In the genomic region with DNA sequence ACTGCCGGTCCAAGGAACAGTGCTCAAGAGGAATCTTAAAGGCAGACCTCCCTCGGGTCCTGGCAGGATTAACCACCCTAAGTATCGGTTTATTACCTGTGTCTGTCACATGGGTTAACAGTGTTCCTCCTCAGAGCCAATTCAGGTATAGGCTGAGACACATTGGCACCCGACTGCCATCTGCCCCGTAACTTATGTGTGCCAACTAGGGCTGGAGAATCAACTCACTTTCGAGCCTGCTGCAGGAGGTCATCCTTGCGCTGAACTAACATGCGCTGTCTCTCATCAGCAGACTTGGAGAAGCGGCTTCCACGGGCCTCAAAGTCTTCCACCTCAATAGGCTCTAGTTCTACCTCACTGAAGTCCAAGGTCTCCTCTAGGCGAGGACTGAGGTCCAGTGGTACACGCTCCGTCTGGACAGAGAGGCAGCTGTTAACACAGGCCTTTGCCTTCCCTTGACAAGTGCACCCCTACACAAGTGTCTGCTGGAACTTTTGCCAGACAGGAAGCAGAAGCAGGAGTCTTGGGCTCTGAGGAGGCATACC, we compare ENCODE assay signal across 21 mouse cellular contexts. TPM values are rescaled to one million over a fixed set of nuclear protein-coding genes. Genes with fewer than 3 reads are reported as not detected.
A peak's percentile ranks its signal among the peaks of the same experiment; 100 is the strongest.
DNase-seq lines count a peak whose midpoint lies in the region; ATAC-seq and TF ChIP-seq lines count a peak whose summit lies in the region.
"Had no signal": no experiment of that assay in that cellular context is flagged by ENCODE, and none has a peak within 500 bp of the region (broad histone marks: within the 10 kb centered on the region; RNA-seq: fewer than 3 reads in every experiment).

No protein-coding gene starts in this region.

- H3K4me3 ChIP-seq in hindbrain, postnatal 0 days (ENCODE audit: low read length): no peak overlapping the region
- H3K4me3 ChIP-seq in hindbrain, embryonic 16.5 days (ENCODE audit: low read length): no peak overlapping the region
- no peak overlapping the region for H3K4me3 ChIP-seq in intestine, embryonic 16.5 days (ENCODE audit: low read length)
- H3K4me3 ChIP-seq in liver, embryonic 16.5 days (ENCODE audit: low read depth, low read length): no peak overlapping the region
- no peak overlapping the region for H3K4me3 ChIP-seq in midbrain, embryonic 10.5 days
- H3K4me3 ChIP-seq: hindbrain, embryonic 10.5 days; left cerebral cortex, adult 2 months had no signal

- no peak overlapping the region for H3K4me2 ChIP-seq in hindbrain, postnatal 0 days (ENCODE audit: low read depth, low read length)
- no peak overlapping the region for H3K4me2 ChIP-seq in hindbrain, embryonic 16.5 days (ENCODE audit: low read length)
- no peak overlapping the region for H3K4me2 ChIP-seq in intestine, embryonic 16.5 days (ENCODE audit: low read depth, low read length)
- H3K4me2 ChIP-seq in liver, embryonic 16.5 days (ENCODE audit: low read depth, low read length): no peak overlapping the region
- H3K4me2 ChIP-seq: lung, embryonic 14.5 days had no signal

- peak; percentile 8; the same call in 1 of the 2 replicates for ATAC-seq in hindbrain, postnatal 0 days
- ATAC-seq in hindbrain, embryonic 16.5 days: no peak
- peak; percentile 19; the same call in 1 of the 2 replicates for ATAC-seq in intestine, embryonic 16.5 days
- ATAC-seq in liver, embryonic 16.5 days (ENCODE audit: low read depth): no peak
- ATAC-seq: activated CD4-positive, CD25-positive, alpha-beta regulatory T cell, adult 4 months; CD4-positive, CD25-positive, alpha-beta regulatory T cell, adult 4 months had no signal

- H3K27me3 ChIP-seq in hindbrain, postnatal 0 days (ENCODE audit: insufficient read depth, low read length): no peaks in the 10 kb centered on the region
- no peaks in the 10 kb centered on the region for H3K27me3 ChIP-seq in hindbrain, embryonic 16.5 days (replicated peaks; ENCODE audit: control insufficient read depth, insufficient read depth, low read length)
- no peaks in the 10 kb centered on the region for H3K27me3 ChIP-seq in intestine, embryonic 16.5 days (replicated peaks; ENCODE audit: control insufficient read depth, insufficient read depth, low read length)
- no peaks in the 10 kb centered on the region for H3K27me3 ChIP-seq in liver, embryonic 16.5 days (ENCODE audit: control insufficient read depth, insufficient read depth, low read depth, low read length)
- H3K27me3 ChIP-seq in midbrain, embryonic 10.5 days (ENCODE audit: low read depth, poor library complexity, severe bottlenecking): no peaks in the 10 kb centered on the region

- no peaks in the 10 kb centered on the region for H3K9me3 ChIP-seq in hindbrain, postnatal 0 days (ENCODE audit: low read length)
- no peaks in the 10 kb centered on the region for H3K9me3 ChIP-seq in hindbrain, embryonic 16.5 days (ENCODE audit: control insufficient read depth, low read length)
- no peaks in the 10 kb centered on the region for H3K9me3 ChIP-seq in intestine, embryonic 16.5 days (ENCODE audit: control insufficient read depth, low read length)
- H3K9me3 ChIP-seq in liver, embryonic 16.5 days (replicated peaks; ENCODE audit: control insufficient read depth, low read length): no peaks in the 10 kb centered on the region
- no peaks in the 10 kb centered on the region for H3K9me3 ChIP-seq in midbrain, embryonic 10.5 days (replicated peaks)
- H3K9me3 ChIP-seq: hindbrain, embryonic 10.5 days had no signal

- no peak for TF ChIP-seq CTCF in hindbrain, postnatal 0 days (IDR thresholded peaks at IDR 0.05; ENCODE audit: low read depth)

- no peak overlapping the region for H3K27ac ChIP-seq in hindbrain, postnatal 0 days
- no peak overlapping the region for H3K27ac ChIP-seq in hindbrain, embryonic 16.5 days (ENCODE audit: low read depth, low read length)
- peak overlapping the region; percentile 81 for H3K27ac ChIP-seq in intestine, embryonic 16.5 days (ENCODE audit: low read length)
- H3K27ac ChIP-seq in liver, embryonic 16.5 days (ENCODE audit: low read length): 0 out of 2 replicates have a peak overlapping the region, but pooled peaks have one; percentile 21
- H3K27ac ChIP-seq in midbrain, embryonic 10.5 days (replicated peaks): no peak overlapping the region
- H3K27ac ChIP-seq: hindbrain, embryonic 10.5 days; left cerebral cortex, adult 2 months had no signal

- 93% methylated on average over 13 of the region's 13 CpGs for WGBS in hindbrain, postnatal 0 days
- WGBS in hindbrain, embryonic 16.5 days: 90% methylated on average over 13 of the region's 13 CpGs
- 91% methylated on average over 13 of the region's 13 CpGs for WGBS in intestine, embryonic 16.5 days
- WGBS in liver, embryonic 16.5 days (ENCODE audit: insufficient replicate concordance): 89% methylated on average over 13 of the region's 13 CpGs
- WGBS in midbrain, embryonic 10.5 days: 94% methylated on average over 13 of the region's 13 CpGs

- H3K9ac ChIP-seq in hindbrain, postnatal 0 days (replicated peaks; ENCODE audit: low read length): no peak overlapping the region
- no peak overlapping the region for H3K9ac ChIP-seq in hindbrain, embryonic 16.5 days (ENCODE audit: low read depth, low read length)
- no peak overlapping the region for H3K9ac ChIP-seq in intestine, embryonic 16.5 days (ENCODE audit: low read depth, low read length)
- no peak overlapping the region for H3K9ac ChIP-seq in liver, embryonic 16.5 days (ENCODE audit: low read depth, low read length)
- H3K9ac ChIP-seq: forebrain, postnatal 0 days; lung, embryonic 14.5 days had no signal

- H3K36me3 ChIP-seq in hindbrain, postnatal 0 days (ENCODE audit: insufficient read depth, low read length): peaks cover 52% of the 10 kb centered on the region
- H3K36me3 ChIP-seq in hindbrain, embryonic 16.5 days (ENCODE audit: control insufficient read depth, insufficient read depth, low read length): peaks cover 34% of the 10 kb centered on the region
- H3K36me3 ChIP-seq in intestine, embryonic 16.5 days (ENCODE audit: control insufficient read depth, insufficient read depth, low read length): peaks cover 34% of the 10 kb centered on the region
- peaks cover 62% of the 10 kb centered on the region for H3K36me3 ChIP-seq in liver, embryonic 16.5 days (ENCODE audit: control insufficient read depth, insufficient read depth)
- peaks cover 90% of the 10 kb centered on the region for H3K36me3 ChIP-seq in midbrain, embryonic 10.5 days

- H3K4me1 ChIP-seq in hindbrain, postnatal 0 days (ENCODE audit: insufficient read depth, low read length): no peaks in the 10 kb centered on the region
- no peaks in the 10 kb centered on the region for H3K4me1 ChIP-seq in hindbrain, embryonic 16.5 days (ENCODE audit: control insufficient read depth, insufficient read depth, low read depth, low read length)
- H3K4me1 ChIP-seq in intestine, embryonic 16.5 days (ENCODE audit: control insufficient read depth, insufficient read depth, low read length): peaks cover 10% of the 10 kb centered on the region; the same call in 1 of the 2 replicates
- H3K4me1 ChIP-seq in liver, embryonic 16.5 days (ENCODE audit: control insufficient read depth, low read depth, low read length): no peaks in the 10 kb centered on the region; the same call in 1 of the 2 replicates
- H3K4me1 ChIP-seq in midbrain, embryonic 10.5 days: no peaks in the 10 kb centered on the region

- DNase-seq in cerebellum, adult 11-12 months: peak; percentile 40
- no peak for DNase-seq in cerebellum, adult 8-10 months
- no peak for DNase-seq in hindbrain, postnatal 0 days (ENCODE audit: low spot score)
- DNase-seq in thymus, postnatal 25 days: no peak
- DNase-seq in midbrain, embryonic 10.5 days (ENCODE audit: low spot score): no peak
- DNase-seq: adrenal gland, postnatal 10 days; embryo, embryonic 11 days; heart, adult 18-20 months; kidney, adult 9 months; left cerebral cortex, postnatal 4 days; lung, embryonic 14.5 days; lung, postnatal 4 days; right cerebral cortex, postnatal 14 days had no signal

RNA-seq across cellular contexts. Expression of gene Amfr, which starts 38.7 kb away (rescaled TPM):
- total RNA-seq in hindbrain, postnatal 0 days (2014; rRNA removed): 195 and 265 TPM in 2 replicates
- polyA plus RNA-seq in hindbrain, postnatal 0 days (2015; fragmentation: Nextera tagmentation; extraction: Ambion mirVana): 86.9 and 88.9 TPM in 2 replicates
- polyA plus RNA-seq in hindbrain, embryonic 16.5 days (2015; fragmentation: Nextera tagmentation; extraction: Ambion mirVana): 57.4 and 71.5 TPM in 2 replicates
- 27.8 and 36.4 TPM in 2 replicates for polyA plus RNA-seq in intestine, embryonic 16.5 days (2015; fragmentation: Nextera tagmentation; extraction: Ambion mirVana)
- 31.5 and 38.6 TPM in 2 replicates for polyA plus RNA-seq in liver, embryonic 16.5 days (2015; fragmentation: Nextera tagmentation; extraction: Ambion mirVana)
- polyA plus RNA-seq in midbrain, embryonic 10.5 days (2016; fragmentation: Nextera tagmentation; extraction: Ambion mirVana): 47.0 and 50.8 TPM in 2 replicates

Comparison
In these comparisons a context has a peak if more than half of its experiments do, and no peak if none do; other contexts are left out.
1. ATAC-seq: peak in hindbrain, postnatal 0 days (single experiment) and intestine, embryonic 16.5 days (single experiment); none in hindbrain, embryonic 16.5 days (single experiment) and liver, embryonic 16.5 days (single experiment).
2. H3K27ac ChIP-seq: peak in intestine, embryonic 16.5 days (single experiment) and liver, embryonic 16.5 days (single experiment); none in hindbrain, postnatal 0 days (single experiment), hindbrain, embryonic 16.5 days (single experiment) and midbrain, embryonic 10.5 days (single experiment).